Mouse (Mus musculus) CH12.LX (cell line): ENCODE data around the gene Slc1a7.

Source experiments
- CTCF ChIP-seq, 2 experiments: IDR thresholded peaks in 1 of 2; conservative IDR thresholded peaks in 1 of 2; 2 replicates each; pipeline ENCODE4 v1.5.1; 2011 to 2012; ENCODE audit warnings: low read depth in 2 of 2, low read length in 2 of 2, improper control_type of control experiment in 1 of 2, inconsistent platforms in 1 of 2, mild to moderate bottlenecking in 1 of 2, moderate library complexity in 1 of 2
- MAX ChIP-seq: IDR thresholded peaks from 2 replicates; pipeline ENCODE4 v1.6.1; 2011; ENCODE audit warnings: low read length, improper control_type of control experiment
- MEF2A ChIP-seq: IDR thresholded peaks from 2 replicates; pipeline ENCODE4 v1.6.1; 2014; ENCODE audit warnings: low read depth, mild to moderate bottlenecking, inconsistent platforms, low read length, improper control_type of control experiment, borderline replicate concordance
- POLR2AphosphoS2 ChIP-seq: IDR thresholded peaks from 2 replicates; pipeline ENCODE4 v1.6.1; 2011; ENCODE audit warnings: low read depth, low read length, improper control_type of control experiment
- USF1 ChIP-seq: IDR thresholded peaks from 2 replicates; pipeline ENCODE4 v1.6.1; 2014; ENCODE audit warnings: low read depth, mild to moderate bottlenecking, inconsistent platforms, low read length, improper control_type of control experiment

DNA sequence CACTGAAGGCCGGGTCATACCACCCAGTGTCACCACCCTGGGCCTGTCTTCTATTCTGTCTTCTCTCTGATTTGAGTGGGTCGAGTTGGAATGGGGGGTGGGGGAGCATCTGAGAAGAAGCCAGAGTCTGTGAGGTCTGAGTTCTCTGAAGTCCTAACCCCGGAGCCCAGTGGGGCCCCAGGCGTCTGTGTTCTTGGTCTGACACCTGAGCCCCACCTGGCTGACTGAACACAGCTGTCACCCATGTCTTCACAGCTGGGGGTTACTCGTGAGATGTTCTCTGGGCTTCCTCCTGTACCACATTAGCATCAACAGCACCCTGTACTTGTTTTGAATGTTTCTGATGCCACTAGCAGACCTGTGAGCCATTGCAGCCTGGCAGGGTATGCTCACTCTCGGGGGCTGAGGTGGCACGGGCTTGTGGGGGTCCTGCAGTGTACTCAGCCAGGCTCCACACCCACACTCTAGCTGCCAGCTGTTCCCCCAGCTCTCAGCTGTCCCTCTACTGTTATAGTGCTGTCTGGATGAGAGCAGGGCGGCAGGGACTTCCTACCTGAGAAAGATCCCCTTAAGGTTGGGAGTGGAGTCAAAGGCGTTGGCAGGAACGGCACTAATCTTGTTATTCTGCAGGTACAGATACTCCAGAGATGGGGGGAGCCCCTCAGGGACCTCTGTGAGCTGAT, 50.2 kb downstream of the Slc1a7 start:
- TF ChIP-seq MAX (no peak), CTCF (conservative IDR thresholded peaks at IDR 0.05 in 1 of 2, IDR thresholded peaks at IDR 0.05 in 1 of 2; ENCODE audit: low read depth in 2 of 2, low read length in 2 of 2) (no peak), USF1 (no peak), POLR2AphosphoS2 (no peak), MEF2A (no peak)
